Mouse (Mus musculus): ENCODE measurements around the gene Ggt5. TPM values are rescaled to one million over a fixed set of nuclear protein-coding genes. Genes with fewer than 3 reads are reported as not detected.

Gene Ggt5
- polyA plus RNA-seq, 1 experiment: not detected

- Histone ChIP-seq H3K4me3 (replicated peaks) (no peak overlapping the region), H3K36me3 (ENCODE audit: control insufficient read depth) (no peaks in the 10 kb centered on the region), H3K4me1 (ENCODE audit: control insufficient read depth) (no peaks in the 10 kb centered on the region), H3K9me3 (ENCODE audit: control insufficient read depth, low read length) (peaks cover 2% of the 10 kb centered on the region; the same call in 1 of the 2 replicates), H3K27me3 (ENCODE audit: control insufficient read depth) (no peaks in the 10 kb centered on the region)
- TF ChIP-seq GATA1 (IDR thresholded peaks at IDR 0.05; ENCODE audit: low read length) (no peak), TAL1 (IDR thresholded peaks at IDR 0.05; ENCODE audit: low read length) (no peak)
Measured at GRCm38 (mm10) chr10:75600189-75600730, 11.1 kb downstream of the Ggt5 start.

DNA sequence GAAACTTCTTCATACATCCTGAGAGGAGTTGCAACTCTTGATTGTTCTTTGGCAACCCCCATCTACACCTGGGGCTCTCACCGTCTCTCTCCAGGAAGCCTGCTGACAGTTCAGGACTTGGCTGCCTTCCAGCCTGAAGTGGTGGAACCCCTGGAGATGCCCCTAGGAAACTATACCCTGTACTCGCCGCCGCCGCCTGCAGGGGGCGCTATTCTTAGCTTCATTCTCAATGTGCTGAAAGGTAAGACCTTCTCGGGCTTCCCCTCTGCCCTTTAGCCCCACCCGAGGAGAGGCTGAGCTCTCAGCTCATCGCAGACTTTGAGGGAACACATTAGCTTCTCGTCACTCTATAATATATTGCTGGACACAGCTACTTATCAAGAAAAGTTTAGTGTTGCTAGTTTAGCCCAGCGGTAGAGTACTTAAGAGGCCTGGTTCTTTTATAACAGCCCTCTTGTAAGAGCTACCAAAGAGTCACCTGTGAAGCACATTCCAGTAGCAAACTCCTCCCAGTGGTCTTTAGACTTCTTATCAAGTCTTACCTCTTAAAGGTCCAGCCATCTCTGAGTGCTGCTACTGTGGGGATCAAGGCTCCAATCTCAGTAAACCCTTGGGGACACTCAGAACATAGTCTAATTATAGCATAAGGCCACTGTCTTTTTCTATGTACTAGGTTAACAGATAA is 16.2 kb downstream of the Ggt5 start:
- TF ChIP-seq TAL1 (IDR thresholded peaks at IDR 0.05; ENCODE audit: low read length) (no peak), GATA1 (IDR thresholded peaks at IDR 0.05; ENCODE audit: low read length) (no peak)
- no peak overlapping the region for H3K4me3 ChIP-seq (replicated peaks)
- H3K4me1 ChIP-seq (ENCODE audit: control insufficient read depth): no peaks in the 10 kb centered on the region
- H3K36me3 ChIP-seq (ENCODE audit: control insufficient read depth): no peaks in the 10 kb centered on the region
- H3K9me3 ChIP-seq (ENCODE audit: control insufficient read depth, low read length): no peaks in the 10 kb centered on the region
- no peaks in the 10 kb centered on the region for H3K27me3 ChIP-seq (ENCODE audit: control insufficient read depth)

DNA sequence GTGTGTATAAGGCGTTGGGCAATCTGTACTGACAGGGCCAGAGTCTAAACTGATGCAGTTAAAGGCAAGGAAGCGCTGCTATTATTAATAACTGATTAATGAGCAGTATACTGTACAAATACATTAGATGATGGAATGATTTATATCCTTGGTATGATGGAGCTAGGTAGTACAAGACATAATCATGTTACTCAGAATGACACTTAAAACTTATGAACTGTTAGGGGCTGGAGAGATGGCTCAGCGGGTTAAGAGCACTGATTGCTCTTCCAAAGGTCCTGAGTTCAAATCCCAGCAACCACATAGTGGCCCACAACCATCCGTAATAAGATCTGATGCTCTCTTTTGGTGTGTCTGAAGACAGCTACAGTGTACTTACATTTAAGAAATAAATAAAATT is 18.1 kb downstream of the Ggt5 start:
- Histone ChIP-seq H3K27me3 (ENCODE audit: control insufficient read depth) (no peaks in the 10 kb centered on the region), H3K9me3 (ENCODE audit: control insufficient read depth, low read length) (no peaks in the 10 kb centered on the region), H3K4me3 (replicated peaks) (no peak overlapping the region), H3K36me3 (ENCODE audit: control insufficient read depth) (no peaks in the 10 kb centered on the region), H3K4me1 (ENCODE audit: control insufficient read depth) (no peaks in the 10 kb centered on the region)
- TF ChIP-seq GATA1 (IDR thresholded peaks at IDR 0.05; ENCODE audit: low read length): no peak
- TF ChIP-seq TAL1 (IDR thresholded peaks at IDR 0.05; ENCODE audit: low read length): no peak

DNA sequence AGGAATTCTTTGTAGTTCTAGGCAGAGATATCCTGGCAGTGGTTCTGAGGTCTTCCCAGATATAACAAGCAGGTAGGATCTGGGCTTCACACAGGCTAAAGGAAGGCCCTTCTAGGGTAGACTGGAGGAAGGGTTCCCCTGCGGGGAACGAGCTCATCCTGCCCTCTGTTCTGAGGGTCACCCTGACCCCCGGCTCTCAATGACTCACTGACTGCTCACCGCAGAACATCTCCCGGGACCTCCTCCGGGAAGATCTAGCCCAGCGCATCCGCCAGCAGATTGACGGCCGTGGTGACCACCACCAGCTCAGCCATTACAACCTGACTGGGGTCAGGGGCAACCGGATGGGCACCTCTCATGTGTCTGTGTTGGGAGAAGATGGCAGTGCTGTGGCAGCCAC is 19.8 kb downstream of the Ggt5 start:
- Histone ChIP-seq H3K4me3 (replicated peaks) (no peak overlapping the region), H3K4me1 (ENCODE audit: control insufficient read depth) (no peaks in the 10 kb centered on the region), H3K36me3 (ENCODE audit: control insufficient read depth) (no peaks in the 10 kb centered on the region), H3K9me3 (ENCODE audit: control insufficient read depth, low read length) (no peaks in the 10 kb centered on the region), H3K27me3 (ENCODE audit: control insufficient read depth) (no peaks in the 10 kb centered on the region)
- no peak for TF ChIP-seq TAL1 (IDR thresholded peaks at IDR 0.05; ENCODE audit: low read length)
- no peak for TF ChIP-seq GATA1 (IDR thresholded peaks at IDR 0.05; ENCODE audit: low read length)

GRCm38 (mm10) chr10:75610486-75610885 is 21.3 kb downstream of the Ggt5 start:
- Histone ChIP-seq H3K36me3 (ENCODE audit: control insufficient read depth) (no peaks in the 10 kb centered on the region), H3K4me1 (ENCODE audit: control insufficient read depth) (no peaks in the 10 kb centered on the region), H3K27me3 (ENCODE audit: control insufficient read depth) (no peaks in the 10 kb centered on the region), H3K4me3 (replicated peaks) (no peak overlapping the region), H3K9me3 (ENCODE audit: control insufficient read depth, low read length) (no peaks in the 10 kb centered on the region)
- no peak for TF ChIP-seq GATA1 (IDR thresholded peaks at IDR 0.05; ENCODE audit: low read length)
- TF ChIP-seq TAL1 (IDR thresholded peaks at IDR 0.05; ENCODE audit: low read length): no peak

- H3K36me3 ChIP-seq (ENCODE audit: control insufficient read depth): no peaks in the 10 kb centered on the region
- TF ChIP-seq TAL1 (IDR thresholded peaks at IDR 0.05; ENCODE audit: low read length) (no peak), GATA1 (IDR thresholded peaks at IDR 0.05; ENCODE audit: low read length) (no peak)
- no peaks in the 10 kb centered on the region for H3K4me1 ChIP-seq (ENCODE audit: control insufficient read depth)
- H3K9me3 ChIP-seq (ENCODE audit: control insufficient read depth, low read length): no peaks in the 10 kb centered on the region
- no peak overlapping the region for H3K4me3 ChIP-seq (replicated peaks)
- no peaks in the 10 kb centered on the region for H3K27me3 ChIP-seq (ENCODE audit: control insufficient read depth)
Measured at GRCm38 (mm10) chr10:75616044-75616443, 26.9 kb downstream of the Ggt5 start.

GRCm38 (mm10) chr10:75620818-75621217 is 31.7 kb downstream of the Ggt5 start:
- Histone ChIP-seq H3K27me3 (ENCODE audit: control insufficient read depth) (peaks cover 4% of the 10 kb centered on the region; the same call in 1 of the 2 replicates), H3K4me3 (replicated peaks) (no peak overlapping the region), H3K4me1 (ENCODE audit: control insufficient read depth) (no peaks in the 10 kb centered on the region), H3K9me3 (ENCODE audit: control insufficient read depth, low read length) (peaks cover 3% of the 10 kb centered on the region; the same call in 1 of the 2 replicates), H3K36me3 (ENCODE audit: control insufficient read depth) (no peaks in the 10 kb centered on the region)
- TF ChIP-seq GATA1 (IDR thresholded peaks at IDR 0.05; ENCODE audit: low read length): no peak
- no peak for TF ChIP-seq TAL1 (IDR thresholded peaks at IDR 0.05; ENCODE audit: low read length)

DNA sequence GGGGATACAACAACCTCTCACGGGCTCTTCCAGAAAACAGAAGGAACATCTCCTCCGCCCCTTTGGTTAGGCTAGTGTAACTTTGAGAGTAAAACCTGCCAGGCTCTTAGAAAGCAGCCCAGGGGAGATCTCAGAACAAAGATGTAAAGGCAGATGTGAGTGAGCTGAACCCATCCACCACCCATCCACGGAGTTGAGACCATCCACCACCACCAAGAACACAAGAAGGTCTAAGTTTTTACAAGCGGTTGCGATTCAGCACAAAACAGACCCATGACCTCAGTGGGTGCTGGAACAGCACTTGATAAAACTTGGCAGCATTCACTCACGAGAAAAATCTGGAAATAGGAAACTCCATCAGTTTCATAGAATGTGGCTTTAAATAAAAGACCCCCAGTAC is 36.8 kb downstream of the Ggt5 start:
- Histone ChIP-seq H3K27me3 (ENCODE audit: control insufficient read depth) (peaks cover 4% of the 10 kb centered on the region; the same call in 1 of the 2 replicates), H3K9me3 (ENCODE audit: control insufficient read depth, low read length) (peaks cover 6% of the 10 kb centered on the region; the same call in 1 of the 2 replicates), H3K36me3 (ENCODE audit: control insufficient read depth) (no peaks in the 10 kb centered on the region), H3K4me3 (replicated peaks) (no peak overlapping the region), H3K4me1 (ENCODE audit: control insufficient read depth) (peaks cover 10% of the 10 kb centered on the region)
- TF ChIP-seq TAL1 (IDR thresholded peaks at IDR 0.05; ENCODE audit: low read length): no peak
- TF ChIP-seq GATA1 (IDR thresholded peaks at IDR 0.05; ENCODE audit: low read length): no peak

GRCm38 (mm10) chr10:75626991-75627390 is 37.9 kb downstream of the Ggt5 start:
- Histone ChIP-seq H3K4me1 (ENCODE audit: control insufficient read depth) (peaks cover 10% of the 10 kb centered on the region), H3K27me3 (ENCODE audit: control insufficient read depth) (peaks cover under 1% of the 10 kb centered on the region; the same call in 1 of the 2 replicates), H3K4me3 (replicated peaks) (no peak overlapping the region), H3K36me3 (ENCODE audit: control insufficient read depth) (no peaks in the 10 kb centered on the region), H3K9me3 (ENCODE audit: control insufficient read depth, low read length) (peaks cover 4% of the 10 kb centered on the region; the same call in 1 of the 2 replicates)
- TF ChIP-seq TAL1 (IDR thresholded peaks at IDR 0.05; ENCODE audit: low read length): no peak
- TF ChIP-seq GATA1 (IDR thresholded peaks at IDR 0.05; ENCODE audit: low read length): no peak

All from erythroblast, embryonic 14.5 days (primary cell).